Mouse (Mus musculus) urinary bladder, adult 2 months (tissue): ENCODE results near the gene Fcer1a. TPM values are rescaled to one million over a fixed set of nuclear protein-coding genes. Genes with fewer than 3 reads are reported as not detected.
"Not testable (repeated sequence)": the region's sequence is repeated elsewhere in the genome, so short reads cannot be mapped to it uniquely, and the experiment has no call there.

Source experiments
- DNase-seq: peaks from one replicate; pipeline ENCODE4 v3.0.0; 2022; ENCODE audit warnings: low spot score
- polyA plus RNA-seq: library from polyadenylated mRNA; depleted of rRNA; stranded (reverse); fragments of >200 nt; gene quantifications from 2 replicates; pipeline ENCODE4 v1.2.3, GENCODE M21; 2012; rRNA removed

Gene Fcer1a
- 0.34 and 0.60 TPM in 2 replicates for polyA plus RNA-seq

DNA sequence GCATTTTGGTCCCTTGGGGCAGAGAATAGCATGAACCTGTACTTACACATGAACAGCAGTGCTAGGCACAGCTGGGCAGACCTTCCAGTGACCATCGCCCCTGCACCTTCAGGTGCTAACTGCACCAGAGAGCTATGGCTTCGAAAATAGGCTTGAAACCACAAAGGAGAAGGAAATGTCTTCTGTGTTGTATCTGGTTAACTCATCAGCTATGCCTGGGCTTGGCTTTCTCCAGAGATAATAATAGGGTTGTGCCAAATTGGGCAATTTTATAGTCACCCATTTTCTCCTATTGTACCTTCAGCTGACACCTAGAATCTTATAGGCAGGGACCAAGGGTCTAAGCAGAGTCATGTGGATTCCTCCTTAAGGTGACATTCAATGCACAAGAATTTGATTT, at the start of gene Fcer1a:
Gene Fcer1a (minus strand): TSS at position 134 of the 400 bp plus-strand sequence.
- DNase-seq: no peak

GRCm38 (mm10) chr1:173265701-173266100, 38.7 kb upstream of the Fcer1a start, which contains the start of gene Olfr418:
Olfr418 (plus strand) TSS chr1:173266001.
- DNase-seq: no peak

DNA sequence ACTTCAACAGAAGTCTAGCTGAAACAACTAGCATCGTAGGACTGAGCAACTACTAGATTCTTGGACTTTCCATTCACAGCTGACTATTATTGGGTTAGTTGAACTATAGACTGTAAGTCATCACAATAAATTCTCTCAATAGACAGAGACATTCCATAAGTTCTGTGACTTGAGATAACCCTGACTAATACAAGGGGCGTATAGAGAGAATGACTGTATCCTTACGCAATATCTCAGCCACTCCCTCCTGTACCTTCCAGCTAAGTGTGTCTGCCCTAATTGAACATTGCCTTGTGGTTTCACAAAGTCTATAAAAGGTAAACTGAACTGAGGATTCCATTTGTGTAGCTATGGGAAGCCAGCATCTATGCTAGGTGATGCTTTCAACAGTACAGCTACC, 22.9 kb upstream of the Fcer1a start:
- no peak for DNase-seq

GRCm38 (mm10) chr1:173237004-173237403, 10.0 kb upstream of the Fcer1a start:
- not testable (repeated sequence) for DNase-seq

GRCm38 (mm10) chr1:173216481-173216880, 10.5 kb downstream of the Fcer1a start:
- DNase-seq: no peak

GRCm38 (mm10) chr1:173212092-173212491, 14.9 kb downstream of the Fcer1a start, which contains the start of gene Olfr1404:
Olfr1404 (plus strand) TSS chr1:173212392.
- no peak for DNase-seq

DNA sequence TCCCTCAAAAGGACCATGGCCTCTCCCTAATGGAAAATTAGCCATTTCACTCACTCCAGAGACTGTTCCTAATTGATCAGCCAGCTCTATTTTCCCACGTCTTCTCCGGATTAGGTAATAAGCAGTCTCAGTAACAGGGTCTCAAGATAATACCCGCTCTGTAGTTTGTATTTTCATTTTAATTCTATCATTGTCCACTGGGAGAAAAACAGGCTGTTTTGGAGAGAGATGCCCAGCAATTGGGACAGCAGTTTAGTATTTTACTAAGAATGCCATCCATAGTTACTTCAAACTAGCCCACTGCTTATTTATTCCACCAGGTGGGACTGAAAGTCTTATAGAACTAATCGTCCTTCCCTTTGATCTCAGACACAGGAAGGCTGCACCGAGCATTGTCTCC, 29.5 kb downstream of the Fcer1a start, which contains the start of gene Olfr218:
Gene Olfr218 (plus strand): TSS at position 301 of the 400 bp plus-strand sequence.
- DNase-seq: no peak

DNA sequence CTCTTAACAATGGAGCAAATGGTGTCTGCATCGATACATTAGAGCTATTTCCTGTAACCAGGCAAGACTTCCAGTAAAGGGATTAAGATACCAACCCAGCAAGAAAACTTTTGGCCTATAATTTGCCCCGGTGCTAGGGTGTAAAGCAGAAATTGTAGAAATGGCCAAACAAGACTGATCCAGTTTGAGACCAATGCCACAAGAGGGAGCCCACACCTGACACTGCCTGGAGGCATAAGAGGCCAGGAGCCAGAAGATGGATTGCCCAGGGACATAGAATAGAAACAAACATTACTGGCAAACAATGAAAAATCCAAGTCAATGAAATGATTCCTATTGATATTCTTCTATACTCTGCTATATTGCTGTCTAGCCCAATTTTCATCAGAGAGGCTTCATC, 30.7 kb downstream of the Fcer1a start:
- no peak for DNase-seq

GRCm38 (mm10) chr1:173192059-173192458, 35.0 kb downstream of the Fcer1a start:
- DNase-seq: no peak

- DNase-seq: no peak
Measured at GRCm38 (mm10) chr1:173190540-173190939, 36.5 kb downstream of the Fcer1a start, which contains the start of gene Olfr1406. Olfr1406 (minus strand) TSS chr1:173190640.

DNA sequence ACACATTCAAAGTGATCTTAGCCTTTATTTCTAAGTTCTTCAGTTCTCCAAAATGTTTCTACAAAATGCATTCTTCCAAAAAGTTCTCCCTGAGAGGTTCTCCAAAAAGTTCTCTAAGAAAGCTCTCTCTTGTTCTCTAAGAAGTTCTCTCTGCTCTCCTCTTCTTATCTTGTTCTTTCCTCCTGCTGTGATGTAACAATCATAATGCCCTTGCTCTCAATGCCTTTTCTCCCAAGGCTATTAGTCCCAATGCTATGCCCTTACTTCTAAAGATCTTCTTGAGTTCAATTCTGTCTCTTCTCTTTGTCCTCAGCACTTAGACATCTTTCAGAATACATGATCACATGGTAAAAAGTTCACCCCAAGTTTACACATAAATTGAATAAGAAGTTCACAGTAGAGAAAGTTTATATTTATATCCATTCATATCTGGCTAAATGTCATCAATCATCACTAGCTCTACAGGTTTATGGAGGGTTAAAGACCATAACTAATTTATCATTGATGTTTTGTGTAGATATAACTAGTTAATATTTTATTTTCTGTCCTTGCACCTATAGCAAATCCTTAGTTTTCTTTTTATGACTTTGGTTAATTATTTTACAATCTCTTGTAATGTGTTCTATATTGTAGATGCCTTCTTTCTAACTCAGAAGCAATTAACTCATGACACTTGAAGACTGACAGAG, 52.7 kb downstream of the Fcer1a start:
- DNase-seq: no peak

Other genes with a start within 250 kb of the Fcer1a start
- gene Olfr1408, start 89.8 kb downstream of the Fcer1a start, polyA plus RNA-seq: not detected in 2 replicates
- gene Olfr1406, start 36.6 kb downstream of the Fcer1a start, polyA plus RNA-seq: not detected in 2 replicates
- gene Olfr218, start 29.4 kb downstream of the Fcer1a start, polyA plus RNA-seq: not detected in 2 replicates
- not detected in 2 replicates for gene Olfr1404, start 14.8 kb downstream of the Fcer1a start, polyA plus RNA-seq
- not detected in 2 replicates for gene Olfr418, start 38.8 kb upstream of the Fcer1a start, polyA plus RNA-seq
- gene Mptx2, start 50.6 kb upstream of the Fcer1a start, polyA plus RNA-seq: not detected in 2 replicates
- gene Ackr1, start 106.5 kb upstream of the Fcer1a start, polyA plus RNA-seq: 13.7 and 16.6 TPM in 2 replicates
- 3.7 and 6.6 TPM in 2 replicates for gene Aim2, start 123.7 kb upstream of the Fcer1a start, polyA plus RNA-seq
- gene Cadm3, start 140.5 kb upstream of the Fcer1a start, polyA plus RNA-seq: 34.3 and 36.2 TPM in 2 replicates